In the genomic region with DNA sequence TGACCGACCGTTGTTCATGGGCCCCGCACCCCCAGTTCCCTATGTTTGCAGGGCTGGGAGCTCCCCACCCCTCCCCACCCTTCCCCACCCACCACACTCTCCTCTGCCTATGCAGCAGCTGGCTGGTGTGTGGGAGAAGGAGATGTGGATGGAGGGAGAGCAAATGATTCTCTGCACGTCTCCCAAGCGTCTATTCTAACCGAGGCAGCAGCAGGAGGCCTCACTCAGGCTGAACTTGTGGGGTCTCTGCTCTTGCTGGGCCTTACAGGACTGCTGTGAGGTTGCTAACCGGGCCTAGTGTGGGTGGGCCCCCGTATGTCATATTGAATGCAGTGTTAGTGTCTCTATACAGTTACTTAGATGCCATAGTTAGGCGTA, we compare ENCODE assay signal across 10 mouse cellular contexts. TPM values are rescaled to one million over a fixed set of nuclear protein-coding genes. Genes with fewer than 3 reads are reported as not detected.
DNase-seq lines count a peak whose midpoint lies in the region; ATAC-seq and TF ChIP-seq lines count a peak whose summit lies in the region.
"Had no signal": no experiment of that assay in that cellular context is flagged by ENCODE, and none has a peak within 500 bp of the region (broad histone marks: within the 10 kb centered on the region; RNA-seq: fewer than 3 reads in every experiment).

No protein-coding gene starts in this region.

- peak overlapping the region; percentile 56 for H3K4me3 ChIP-seq in heart, embryonic 15.5 days
- no peak overlapping the region for H3K4me3 ChIP-seq in lung, postnatal 0 days (ENCODE audit: low read depth, low read length)
- H3K4me3 ChIP-seq in lung, adult 2 months (replicated peaks; ENCODE audit: extremely low read depth, low read depth, low read length) = no peak overlapping the region
- no peak overlapping the region for H3K4me3 ChIP-seq in hindbrain, embryonic 15.5 days
- H3K4me3 ChIP-seq in macrophage (ENCODE audit: inconsistent target) = peak overlapping the region; percentile 35

- peak overlapping the region; percentile 81 for H3K4me2 ChIP-seq in heart, embryonic 15.5 days
- H3K4me2 ChIP-seq in lung, postnatal 0 days (replicated peaks; ENCODE audit: low read depth, low read length) = peak overlapping the region; percentile 32
- no peak overlapping the region for H3K4me2 ChIP-seq in hindbrain, embryonic 15.5 days

- H3K9me3 ChIP-seq in heart, embryonic 15.5 days (replicated peaks) = no peaks in the 10 kb centered on the region
- H3K9me3 ChIP-seq in lung, postnatal 0 days (ENCODE audit: low read length) = no peaks in the 10 kb centered on the region
- no peaks in the 10 kb centered on the region for H3K9me3 ChIP-seq in hindbrain, embryonic 15.5 days

- H3K79me2 ChIP-seq in macrophage (ENCODE audit: inconsistent target) = peaks cover 28% of the 10 kb centered on the region; the same call in 1 of the 2 replicates

- 21% methylated on average over 9 of the region's 9 CpGs for WGBS in heart, embryonic 15.5 days
- WGBS in lung, postnatal 0 days = 41% methylated on average over 9 of the region's 9 CpGs
- 45% methylated on average over 9 of the region's 9 CpGs for WGBS in lung, adult 2 months
- WGBS in hindbrain, embryonic 15.5 days = 63% methylated on average over 9 of the region's 9 CpGs
- WGBS in macrophage (ENCODE audit: missing documents) = 69% methylated on average over 9 of the region's 9 CpGs

- no peak for TF ChIP-seq EP300 in lung, postnatal 0 days (IDR thresholded peaks at IDR 0.05)

- H3K27ac ChIP-seq in heart, embryonic 15.5 days = peak overlapping the region; percentile 99
- no peak overlapping the region for H3K27ac ChIP-seq in lung, postnatal 0 days (ENCODE audit: low read length)
- no peak overlapping the region for H3K27ac ChIP-seq in hindbrain, embryonic 15.5 days (replicated peaks)
- peak overlapping the region; percentile 96 for H3K27ac ChIP-seq in macrophage

- TF ChIP-seq CTCF in lung, postnatal 0 days (IDR thresholded peaks at IDR 0.05) = no peak
- TF ChIP-seq CTCF in lung, adult 2 months (IDR thresholded peaks at IDR 0.05; ENCODE audit: insufficient read depth, low read length) = no peak

- no peak for ATAC-seq in heart, embryonic 15.5 days (replicated peaks; ENCODE audit: insufficient number of reproducible peaks, insufficient read depth, low FRiP score, low read depth)
- no peak for ATAC-seq in lung, postnatal 0 days
- 0 out of 2 replicates have a peak, but pooled peaks have one; percentile 31 for ATAC-seq in hindbrain, embryonic 15.5 days (ENCODE audit: low FRiP score, low read depth)

- no peak for TF ChIP-seq POLR2A in lung, adult 2 months (IDR thresholded peaks at IDR 0.05; ENCODE audit: borderline replicate concordance, extremely low read depth, low read depth, low read length)

- H3K4me1 ChIP-seq in heart, embryonic 15.5 days (replicated peaks) = peaks cover 55% of the 10 kb centered on the region
- H3K4me1 ChIP-seq in lung, postnatal 0 days (ENCODE audit: insufficient read depth, low read depth, low read length) = peaks cover 22% of the 10 kb centered on the region; the same call in 1 of the 2 replicates
- H3K4me1 ChIP-seq in lung, adult 2 months (ENCODE audit: control insufficient read depth, insufficient read depth, low read length) = peaks cover 19% of the 10 kb centered on the region
- H3K4me1 ChIP-seq in hindbrain, embryonic 15.5 days (replicated peaks) = peaks cover 11% of the 10 kb centered on the region; the same call in 1 of the 2 replicates

- H3K36me3 ChIP-seq in heart, embryonic 15.5 days = no peaks in the 10 kb centered on the region
- no peaks in the 10 kb centered on the region for H3K36me3 ChIP-seq in lung, postnatal 0 days (ENCODE audit: insufficient read depth, low read length)
- H3K36me3 ChIP-seq in hindbrain, embryonic 15.5 days = no peaks in the 10 kb centered on the region
- no peaks in the 10 kb centered on the region for H3K36me3 ChIP-seq in macrophage (ENCODE audit: inconsistent target)

- H3K9ac ChIP-seq in heart, embryonic 15.5 days = peak overlapping the region; percentile 37
- H3K9ac ChIP-seq in lung, postnatal 0 days (replicated peaks; ENCODE audit: low read depth) = no peak overlapping the region
- H3K9ac ChIP-seq in hindbrain, embryonic 15.5 days = no peak overlapping the region

- DNase-seq in heart, adult 18-20 months = no peak
- DNase-seq in lung, postnatal 0 days (ENCODE audit: low spot score) = no peak
- DNase-seq in lung, adult 2 months = no peak
- no peak for DNase-seq in T-cell, adult 2 months (ENCODE audit: low spot score)
- no peak for DNase-seq in retina, embryonic 14.5 days (ENCODE audit: low spot score)
- DNase-seq: right cerebral cortex, postnatal 4 days had no signal

- no peaks in the 10 kb centered on the region for H3K27me3 ChIP-seq in heart, embryonic 15.5 days
- no peaks in the 10 kb centered on the region for H3K27me3 ChIP-seq in lung, postnatal 0 days (replicated peaks; ENCODE audit: insufficient read depth, low read length)
- no peaks in the 10 kb centered on the region for H3K27me3 ChIP-seq in hindbrain, embryonic 15.5 days

RNA-seq across cellular contexts. Expression of a gene that starts 12.9 kb away (rescaled TPM):
- 0.93 and 1.4 TPM in 2 replicates for polyA plus RNA-seq in heart, embryonic 15.5 days (2015; fragmentation: Nextera tagmentation; extraction: Ambion mirVana)
- not detected for total RNA-seq in heart, adult 18-20 months (2021)
- polyA plus RNA-seq in lung, postnatal 0 days (2015; fragmentation: Nextera tagmentation; extraction: Ambion mirVana) = 0.90 and 1.2 TPM in 2 replicates
- not detected in 2 replicates for polyA plus RNA-seq in lung, adult 2 months (2012; rRNA removed)
- polyA plus RNA-seq in hindbrain, embryonic 15.5 days (2015; fragmentation: Nextera tagmentation; extraction: Ambion mirVana) = 1.4 and 1.9 TPM in 2 replicates
- total RNA-seq in macrophage (2018; cell fraction: chromatin; rRNA removed) = under 1 TPM in 7 of 26 experiments, not detected in 19; 0.30 to 0.69 (median 0.38) TPM
- total RNA-seq in macrophage (2018; cell fraction: cytosol; rRNA removed) = under 1 TPM in 4 of 26 experiments, not detected in 22; 0.04 to 0.10 (median 0.08) TPM
- total RNA-seq in macrophage (2018; cell fraction: nucleus; rRNA removed) = under 1 TPM in 12 of 26 experiments, not detected in 14; 0.21 to 0.88 (median 0.35) TPM
- not detected in 3 replicates for polyA plus RNA-seq in macrophage (2018)
- polyA plus RNA-seq: frontal cortex, adult 2 months had no signal

RNA-seq across cellular contexts. Expression of a gene that starts 37.4 kb away (rescaled TPM):
- polyA plus RNA-seq in heart, embryonic 15.5 days (2015; fragmentation: Nextera tagmentation; extraction: Ambion mirVana) = 107 and 109 TPM in 2 replicates
- total RNA-seq in heart, adult 18-20 months (2021) = 100 to 1,000 TPM; 228 to 270 TPM
- 21.6 and 33.3 TPM in 2 replicates for polyA plus RNA-seq in lung, postnatal 0 days (2015; fragmentation: Nextera tagmentation; extraction: Ambion mirVana)
- 63.7 and 92.1 TPM in 2 replicates for polyA plus RNA-seq in lung, adult 2 months (2012; rRNA removed)
- 43.7 and 48.3 TPM in 2 replicates for polyA plus RNA-seq in hindbrain, embryonic 15.5 days (2015; fragmentation: Nextera tagmentation; extraction: Ambion mirVana)
- total RNA-seq in macrophage (2018; cell fraction: chromatin; rRNA removed) = 100 to 1,000 TPM in 18 of 26 experiments, 10 to 100 TPM in 8; 25.1 to 392 (median 177) TPM
- total RNA-seq in macrophage (2018; cell fraction: cytosol; rRNA removed) = 10 to 100 TPM; 38.1 to 81.0 (median 62.6) TPM
- total RNA-seq in macrophage (2018; cell fraction: nucleus; rRNA removed) = 100 to 1,000 TPM in 8 of 26 experiments, 10 to 100 TPM in 18; 21.5 to 128 (median 79.3) TPM
- polyA plus RNA-seq in macrophage (2018) = 37.1 to 91.1 TPM (median 40.6 TPM) in 3 replicates

Comparison
In these comparisons a context has a peak if more than half of its experiments do, and no peak if none do; other contexts are left out.
1. H3K27ac ChIP-seq: peak in heart, embryonic 15.5 days (single experiment) and macrophage (single experiment); none in lung, postnatal 0 days (single experiment) and hindbrain, embryonic 15.5 days (single experiment).
2. H3K4me3 ChIP-seq: peak in heart, embryonic 15.5 days (single experiment) and macrophage (single experiment); none in lung, postnatal 0 days (single experiment), lung, adult 2 months (single experiment) and hindbrain, embryonic 15.5 days (single experiment).